Mouse (Mus musculus) brown adipose tissue, adult 24 weeks (tissue): ENCODE measurements around the gene Ripk3. TPM values are rescaled to one million over a fixed set of nuclear protein-coding genes. Genes with fewer than 3 reads are reported as not detected.
"Not testable (repeated sequence)": the region's sequence is repeated elsewhere in the genome, so short reads cannot be mapped to it uniquely, and the experiment has no call there.

Experiments
- H3K27ac ChIP-seq: fragments of 200-500 bp; replicated peaks from 2 replicates; pipeline ENCODE4 v1.5.1; 2012; ENCODE audit warnings: low read depth, mild to moderate bottlenecking, low read length
- H3K4me1 ChIP-seq: fragments of 200-500 bp; 2 replicates; pipeline ENCODE4 v1.6.1; 2012; ENCODE audit warnings: low read length, mixed read lengths; ENCODE audit not compliant: control insufficient read depth, insufficient read depth, insufficient read length
- H3K4me3 ChIP-seq: fragments of 200-500 bp; 2 replicates; pipeline ENCODE4 v1.5.1; 2012; ENCODE audit warnings: low read depth, mild to moderate bottlenecking, low read length, moderate library complexity; ENCODE audit not compliant: insufficient read depth
- polyA plus RNA-seq: library from polyadenylated mRNA; stranded (reverse); fragments of >200 nt; gene quantifications from 2 replicates; pipeline ENCODE4 v1.2.4, GENCODE M21; 2012; ENCODE audit not compliant: missing spikeins, insufficient read depth, insufficient read length

The Ripk3 gene
- polyA plus RNA-seq, 1 experiment: 5.0 TPM

GRCm38 (mm10) chr14:55779656-55780055 is 9.0 kb downstream of the Ripk3 start:
- no peak overlapping the region for H3K4me3 ChIP-seq
- H3K4me1 ChIP-seq: no peaks in the 10 kb centered on the region; the same call in 1 of the 2 replicates
- H3K27ac ChIP-seq: no peak overlapping the region

- H3K27ac ChIP-seq: no peak overlapping the region
- no peaks in the 10 kb centered on the region; the same call in 1 of the 2 replicates for H3K4me1 ChIP-seq
- H3K4me3 ChIP-seq: no peak overlapping the region
Observed at GRCm38 (mm10) chr14:55778686-55779085, 10.0 kb downstream of the Ripk3 start.

- no peak overlapping the region for H3K27ac ChIP-seq
- no peaks in the 10 kb centered on the region; the same call in 1 of the 2 replicates for H3K4me1 ChIP-seq
- H3K4me3 ChIP-seq: no peak overlapping the region
Observed at GRCm38 (mm10) chr14:55777806-55778205, 10.9 kb downstream of the Ripk3 start.

- H3K4me1 ChIP-seq: no peaks in the 10 kb centered on the region; the same call in 1 of the 2 replicates
- H3K27ac ChIP-seq: no peak overlapping the region
- no peak overlapping the region for H3K4me3 ChIP-seq
Observed at GRCm38 (mm10) chr14:55777176-55777575, 11.5 kb downstream of the Ripk3 start.

- no peaks in the 10 kb centered on the region; the same call in 1 of the 2 replicates for H3K4me1 ChIP-seq
- no peak overlapping the region for H3K4me3 ChIP-seq
- no peak overlapping the region for H3K27ac ChIP-seq
Observed at GRCm38 (mm10) chr14:55776711-55777110, 12.0 kb downstream of the Ripk3 start.

GRCm38 (mm10) chr14:55769087-55769703 is 19.5 kb downstream of the Ripk3 start:
- Histone ChIP-seq H3K4me3 (no peak overlapping the region), H3K27ac (no peak overlapping the region), H3K4me1 (no peaks in the 10 kb centered on the region)

- Histone ChIP-seq H3K4me1 (no peaks in the 10 kb centered on the region), H3K4me3 (no peak overlapping the region), H3K27ac (no peak overlapping the region)
Observed at GRCm38 (mm10) chr14:55768555-55768954, 20.1 kb downstream of the Ripk3 start.

GRCm38 (mm10) chr14:55767519-55768414 is 20.9 kb downstream of the Ripk3 start:
- peak overlapping the region; percentile 49 for H3K4me3 ChIP-seq
- H3K27ac ChIP-seq: no peak overlapping the region

GRCm38 (mm10) chr14:55765696-55766095 is 23.0 kb downstream of the Ripk3 start, which contains the start of gene Ltb4r1:
Gene Ltb4r1, plus strand, starts transcription at chr14:55765962.
- Histone ChIP-seq H3K4me3 (no peak within 1 kb of the TSS), H3K4me1 (no peaks in the 10 kb centered on the region), H3K27ac (no peak within 1 kb of the TSS)

More at GRCm38 (mm10) chr14:55767519-55768414, 20.9 kb downstream of the Ripk3 start:
- H3K4me1 ChIP-seq: no peaks in the 10 kb centered on the region

GRCm38 (mm10) chr14:55763166-55763565 is 25.5 kb downstream of the Ripk3 start:
- Histone ChIP-seq H3K4me1 (no peaks in the 10 kb centered on the region), H3K27ac (peak overlapping the region; percentile 45), H3K4me3 (no peak overlapping the region)

GRCm38 (mm10) chr14:55762001-55762821 is 26.5 kb downstream of the Ripk3 start:
- H3K4me1 ChIP-seq: no peaks in the 10 kb centered on the region
- H3K27ac ChIP-seq: no peak overlapping the region
- peak overlapping the region; percentile 61 for H3K4me3 ChIP-seq

GRCm38 (mm10) chr14:55761163-55761562 is 27.5 kb downstream of the Ripk3 start, which contains the start of gene Ltb4r2:
Gene Ltb4r2, plus strand, starts transcription at chr14:55761428.
- Histone ChIP-seq H3K27ac (no peak within 1 kb of the TSS), H3K4me3 (peak within 1 kb of the TSS; percentile 61), H3K4me1 (no peaks in the 10 kb centered on the region)

- H3K27ac ChIP-seq, H3K4me1 ChIP-seq: not testable (repeated sequence)
- H3K4me3 ChIP-seq: peak overlapping the region; percentile 25
Observed at GRCm38 (mm10) chr14:55760156-55760555, 28.5 kb downstream of the Ripk3 start.

GRCm38 (mm10) chr14:55758363-55758784 is 30.3 kb downstream of the Ripk3 start, which contains the start of gene Cideb:
Gene Cideb, minus strand, starts transcription at chr14:55758458.
- Histone ChIP-seq H3K4me3 (peak within 1 kb of the TSS; percentile 45), H3K4me1 (no peaks in the 10 kb centered on the region), H3K27ac (peak within 1 kb of the TSS; percentile 28; the same call in 1 of the 2 replicates)

GRCm38 (mm10) chr14:55757566-55757965 is 31.1 kb downstream of the Ripk3 start:
- Histone ChIP-seq H3K4me3 (no peak overlapping the region), H3K27ac (no peak overlapping the region), H3K4me1 (no peaks in the 10 kb centered on the region)
